Mouse (Mus musculus): Measurements from ENCODE around the gene Apoc3.
A peak's percentile ranks its signal among the peaks of the same experiment; 100 is the strongest.

Apoc3 gene

GRCm38 (mm10) chr9:46191644-46192043, 43.8 kb downstream of the Apoc3 start:
- DNase-seq: no peak

- no peak for DNase-seq
Measured at GRCm38 (mm10) chr9:46191234-46191633, 44.2 kb downstream of the Apoc3 start.

- no peak for DNase-seq
Measured at GRCm38 (mm10) chr9:46189381-46189780, 46.1 kb downstream of the Apoc3 start.

- no peak for DNase-seq
Measured at GRCm38 (mm10) chr9:46188956-46189355, 46.5 kb downstream of the Apoc3 start.

- DNase-seq: no peak
Measured at GRCm38 (mm10) chr9:46188370-46188769, 47.1 kb downstream of the Apoc3 start.

- DNase-seq: no peak
Measured at GRCm38 (mm10) chr9:46186387-46186786, 49.0 kb downstream of the Apoc3 start.

GRCm38 (mm10) chr9:46185191-46185590, 50.2 kb downstream of the Apoc3 start:
- DNase-seq: peak; percentile 41

- no peak for DNase-seq
Measured at GRCm38 (mm10) chr9:46184542-46184941, 50.9 kb downstream of the Apoc3 start.
